Mouse (Mus musculus) lung, embryonic 14.5 days (tissue): ENCODE results near the gene Hyls1. TPM values are rescaled to one million over a fixed set of nuclear protein-coding genes. Genes with fewer than 3 reads are reported as not detected.

Experiments used
- ATAC-seq: fragments of 200-750 bp; cut with Nextera tagmentation; 2 replicates; pipeline ENCODE4 v1.8.0; 2017; ENCODE audit warnings: mild to moderate bottlenecking, moderate TSS enrichment, moderate library complexity; ENCODE audit not compliant: insufficient read depth
- DNase-seq: peaks from one replicate; pipeline ENCODE4 v3.0.0-alpha.2; 2015
- H3K27ac ChIP-seq: fragments of 300-500 bp; sonication (generic); 2 replicates; pipeline ENCODE4 v1.5.1; 2014; ENCODE audit warnings: low read depth, mild to moderate bottlenecking, moderate library complexity
- H3K27me3 ChIP-seq: fragments of 300-500 bp; sonication (generic); 2 replicates; pipeline ENCODE4 v1.6.1; 2014; ENCODE audit warnings: low read length, control low read depth; ENCODE audit not compliant: insufficient read depth
- H3K36me3 ChIP-seq: fragments of 300-500 bp; sonication (generic); 2 replicates; pipeline ENCODE4 v1.6.1; 2014; ENCODE audit warnings: control low read depth; ENCODE audit not compliant: insufficient read depth
- H3K4me1 ChIP-seq: fragments of 300-500 bp; sonication (generic); 2 replicates; pipeline ENCODE4 v1.6.1; 2014; ENCODE audit warnings: antibody characterized with exemption, control low read depth; ENCODE audit not compliant: insufficient read depth
- H3K4me2 ChIP-seq: fragments of 300-500 bp; sonication (generic); 2 replicates; pipeline ENCODE4 v1.6.1; 2014; ENCODE audit warnings: mild to moderate bottlenecking
- H3K4me3 ChIP-seq: fragments of 300-500 bp; sonication (generic); 2 replicates; pipeline ENCODE4 v1.5.1; 2014; ENCODE audit warnings: low read depth, low read length
- H3K9ac ChIP-seq: fragments of 300-500 bp; sonication (generic); 2 replicates; pipeline ENCODE4 v1.6.1; 2014
- H3K9me3 ChIP-seq: fragments of 300-500 bp; sonication (generic); 2 replicates; pipeline ENCODE4 v1.6.1; 2016; ENCODE audit warnings: low read depth, low read length, control low read depth
- CTCF ChIP-seq: IDR thresholded peaks from 2 replicates; pipeline ENCODE4 v1.5.1; 2016; ENCODE audit warnings: antibody characterized with exemption, low read depth
- WGBS: fragments of 180-500 bp; shearing (Covaris S2); extraction: QIAGEN DNeasy Blood & Tissue Kit; methylation state at CpG from one replicate; pipeline ENCODE4 v1.1.7; 2014; 5-methylcytosine and 5-hydroxymethylcytosine counted together
- polyA plus RNA-seq: library from polyadenylated mRNA; unstranded; fragments of >200 nt; fragmentation: Nextera tagmentation; extraction: Ambion mirVana; gene quantifications from 2 replicates; pipeline ENCODE4 v1.2.1, GENCODE M21; 2014

The Hyls1 gene
- polyA plus RNA-seq, 1 experiment from 2014 or later, result 18.7 TPM

DNA sequence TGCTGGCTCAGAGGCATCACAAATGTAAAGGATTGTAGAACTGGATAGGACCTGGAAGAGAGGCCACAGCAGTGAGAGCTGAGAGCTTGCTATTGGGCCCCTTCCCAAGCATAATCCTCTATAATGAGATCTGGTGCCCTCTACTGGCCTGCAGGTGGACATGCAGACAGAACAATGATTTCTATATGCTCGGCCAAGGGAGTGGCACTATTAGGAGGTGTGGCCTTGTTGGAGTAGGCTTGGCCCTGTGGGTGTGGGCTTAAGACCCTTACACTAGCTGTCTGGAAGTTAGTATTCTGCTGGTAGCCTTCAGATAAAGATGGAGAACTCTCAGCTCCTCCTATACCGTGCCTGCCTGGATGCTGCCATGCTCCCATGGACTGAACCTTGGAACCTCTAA, 35.1 kb downstream of the Hyls1 start:
- 12% methylated on average over 2 of the region's 2 CpGs for WGBS

DNA sequence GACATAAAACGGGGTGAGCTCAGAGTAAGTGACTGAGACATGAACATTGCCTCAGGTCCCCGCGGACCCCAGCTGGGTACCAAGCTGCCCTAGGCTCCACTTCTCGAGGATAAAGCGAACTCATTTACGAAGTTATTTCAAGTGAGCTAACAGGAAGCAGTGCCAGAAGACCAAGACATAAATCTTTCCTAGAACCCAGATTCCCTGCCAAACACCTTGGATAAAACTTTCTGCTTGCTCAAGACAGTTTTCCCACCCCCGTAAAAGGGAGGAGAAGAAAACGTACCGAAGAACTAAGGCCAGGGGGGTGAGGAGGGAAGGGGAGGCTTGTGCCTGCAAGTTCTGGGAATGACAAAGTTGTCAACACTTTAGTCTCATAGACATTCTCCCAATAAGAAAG, 36.9 kb downstream of the Hyls1 start:
- Histone ChIP-seq H3K27ac (no peak overlapping the region), H3K4me1 (peaks cover 2% of the 10 kb centered on the region; the same call in 1 of the 2 replicates), H3K9ac (no peak overlapping the region), H3K36me3 (no peaks in the 10 kb centered on the region), H3K27me3 (no peaks in the 10 kb centered on the region), H3K9me3 (no peaks in the 10 kb centered on the region), H3K4me3 (no peak overlapping the region), H3K4me2 (no peak overlapping the region)
- WGBS, result 51% methylated on average over 9 of the region's 9 CpGs
- ATAC-seq (no peak), DNase-seq (no peak)
- TF ChIP-seq CTCF, result no peak

More for the DNA sequence above, 35.1 kb downstream of the Hyls1 start:
- Histone ChIP-seq H3K4me1 (no peaks in the 10 kb centered on the region), H3K36me3 (no peaks in the 10 kb centered on the region), H3K4me3 (no peak overlapping the region), H3K27ac (no peak overlapping the region), H3K27me3 (no peaks in the 10 kb centered on the region), H3K4me2 (no peak overlapping the region), H3K9me3 (no peaks in the 10 kb centered on the region), H3K9ac (no peak overlapping the region)
- DNase-seq (peak; percentile 89), ATAC-seq (peak; percentile 81)
- peak; percentile 94 for TF ChIP-seq CTCF

DNA sequence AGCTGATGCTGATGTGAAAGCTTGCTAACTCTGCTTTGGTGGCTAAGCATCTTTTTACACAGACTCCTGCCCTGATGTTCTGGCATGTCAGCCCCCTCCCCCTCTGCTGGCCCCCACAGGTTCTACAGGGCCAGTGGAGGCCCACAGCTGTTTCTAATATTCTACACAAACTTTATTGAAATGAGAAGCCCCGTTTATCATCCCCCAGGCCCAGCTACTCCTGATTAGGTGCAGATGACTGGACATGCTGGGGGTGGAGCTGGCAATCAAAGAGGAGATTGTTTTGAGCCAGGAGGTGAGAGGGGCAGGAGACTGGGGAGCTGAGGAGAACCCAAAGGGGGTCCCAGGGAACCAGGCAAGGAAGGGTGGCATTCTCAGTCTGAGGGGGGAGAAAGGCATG, 40.4 kb downstream of the Hyls1 start:
- H3K4me2 ChIP-seq, result no peak overlapping the region
- peaks cover 2% of the 10 kb centered on the region; the same call in 1 of the 2 replicates for H3K4me1 ChIP-seq
- no peaks in the 10 kb centered on the region for H3K9me3 ChIP-seq
- no peak overlapping the region for H3K4me3 ChIP-seq
- no peaks in the 10 kb centered on the region for H3K27me3 ChIP-seq
- no peak for TF ChIP-seq CTCF
- H3K36me3 ChIP-seq, result no peaks in the 10 kb centered on the region
- no peak overlapping the region for H3K9ac ChIP-seq
- peak overlapping the region; percentile 44; the same call in 1 of the 2 replicates for H3K27ac ChIP-seq
- DNase-seq (no peak), ATAC-seq (no peak)
- 0% methylated on average over 1 of the region's 1 CpGs for WGBS

DNA sequence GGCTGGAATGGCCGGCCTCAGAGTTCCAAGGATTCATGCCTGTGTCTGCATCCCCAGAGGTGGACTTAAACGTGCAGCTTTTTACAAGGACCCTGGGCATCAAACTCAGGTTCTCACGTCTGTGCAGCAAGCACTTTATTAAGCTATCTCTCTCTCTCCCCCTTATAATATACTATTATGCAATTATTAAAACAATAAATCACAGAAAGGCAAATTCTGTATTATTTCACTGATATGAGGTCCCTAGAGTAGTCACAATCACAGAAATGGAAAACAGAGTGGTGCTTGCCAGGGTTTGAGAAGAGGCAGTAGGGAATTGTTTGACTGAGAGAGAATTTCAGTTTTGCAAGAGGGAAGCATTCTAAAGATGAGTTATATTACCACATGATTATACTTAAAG, 41.1 kb downstream of the Hyls1 start:
- WGBS, result 43% methylated on average over 3 of the region's 3 CpGs
- no peaks in the 10 kb centered on the region for H3K27me3 ChIP-seq
- no peaks in the 10 kb centered on the region for H3K9me3 ChIP-seq
- H3K4me1 ChIP-seq, result peaks cover 2% of the 10 kb centered on the region; the same call in 1 of the 2 replicates
- no peaks in the 10 kb centered on the region for H3K36me3 ChIP-seq
- H3K4me2 ChIP-seq, result no peak overlapping the region
- ATAC-seq, result no peak
- no peak for DNase-seq
- no peak for TF ChIP-seq CTCF
- H3K27ac ChIP-seq, result no peak overlapping the region; the same call in 1 of the 2 replicates
- H3K9ac ChIP-seq, result no peak overlapping the region
- H3K4me3 ChIP-seq, result no peak overlapping the region

- Histone ChIP-seq H3K27me3 (no peaks in the 10 kb centered on the region), H3K4me1 (peaks cover 3% of the 10 kb centered on the region), H3K36me3 (no peaks in the 10 kb centered on the region), H3K27ac (no peak overlapping the region; the same call in 1 of the 2 replicates), H3K9me3 (no peaks in the 10 kb centered on the region), H3K4me3 (no peak overlapping the region), H3K9ac (no peak overlapping the region), H3K4me2 (0 out of 2 replicates have a peak overlapping the region, but pooled peaks have one; percentile 4)
- WGBS, result 18% methylated on average over 7 of the region's 7 CpGs
- DNase-seq (peak; percentile 89), ATAC-seq (peak; percentile 83)
- TF ChIP-seq CTCF, result peak; percentile 86
These were observed 46.2 kb downstream of the Hyls1 start for GRCm38 (mm10) chr9:35523941-35524411.

DNA sequence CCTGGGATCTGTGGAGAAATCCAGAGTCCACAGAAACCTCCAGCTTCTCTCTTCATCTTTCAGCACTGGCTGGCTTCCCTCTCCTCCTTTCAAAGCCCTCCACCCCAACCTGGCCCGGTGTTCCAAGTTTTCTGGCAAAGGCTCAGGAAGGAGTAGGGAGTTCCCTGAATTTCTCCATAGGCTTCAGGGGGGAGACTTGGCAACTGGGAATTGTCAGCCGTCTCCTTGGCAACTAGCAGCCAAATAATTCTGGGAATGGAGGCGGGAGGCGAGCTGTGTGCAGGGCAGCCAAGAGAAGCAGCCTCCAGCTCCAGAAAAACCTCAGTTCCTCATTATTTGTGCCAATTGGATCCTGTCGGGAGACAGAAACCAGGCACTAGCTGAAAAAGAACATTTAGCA, 46.7 kb downstream of the Hyls1 start:
- no peak for TF ChIP-seq CTCF
- H3K9me3 ChIP-seq, result no peaks in the 10 kb centered on the region
- ATAC-seq (peak; percentile 86), DNase-seq (peak; percentile 82)
- H3K27ac ChIP-seq, result no peak overlapping the region; the same call in 1 of the 2 replicates
- no peaks in the 10 kb centered on the region for H3K27me3 ChIP-seq
- no peak overlapping the region for H3K4me3 ChIP-seq
- 24% methylated on average over 5 of the region's 5 CpGs for WGBS
- peaks cover 3% of the 10 kb centered on the region for H3K4me1 ChIP-seq
- no peak overlapping the region for H3K4me2 ChIP-seq
- no peak overlapping the region for H3K9ac ChIP-seq
- no peaks in the 10 kb centered on the region for H3K36me3 ChIP-seq

GRCm38 (mm10) chr9:35522821-35523515, 47.2 kb downstream of the Hyls1 start:
- Histone ChIP-seq H3K4me2 (no peak overlapping the region), H3K4me3 (no peak overlapping the region), H3K27me3 (no peaks in the 10 kb centered on the region), H3K27ac (no peak overlapping the region), H3K9ac (no peak overlapping the region), H3K4me1 (peaks cover 3% of the 10 kb centered on the region), H3K9me3 (no peaks in the 10 kb centered on the region), H3K36me3 (no peaks in the 10 kb centered on the region)
- WGBS, result 63% methylated on average over 1 of the region's 1 CpGs
- TF ChIP-seq CTCF, result no peak
- DNase-seq, result peak; percentile 41
- ATAC-seq, result peak; percentile 22; the same call in 1 of the 2 replicates
